Mouse (Mus musculus) liver, adult 2 months (tissue): ENCODE measurements around the gene Cdc6. TPM values are rescaled to one million over a fixed set of nuclear protein-coding genes. Genes with fewer than 3 reads are reported as not detected.

Experiments
- DNase-seq: peaks from one replicate; pipeline ENCODE4 v3.0.0-alpha.2; 2011; ENCODE audit warnings: low read depth, low spot score; ENCODE audit errors: extremely low read depth
- H3K27ac ChIP-seq: fragments of 200-500 bp; replicated peaks from 2 replicates; pipeline ENCODE4 v1.5.1; 2012; ENCODE audit warnings: low read depth, mild to moderate bottlenecking, control low read depth, inconsistent platforms, low read length; ENCODE audit not compliant: insufficient read depth
- H3K27me3 ChIP-seq: fragments of 200-500 bp; 2 replicates; pipeline ENCODE4 v1.6.1; 2012; ENCODE audit warnings: mild to moderate bottlenecking, moderate library complexity, low read length, inconsistent platforms; ENCODE audit not compliant: control insufficient read depth, insufficient read depth
- H3K36me3 ChIP-seq: fragments of 200-500 bp; 2 replicates; pipeline ENCODE4 v1.6.1; 2012; ENCODE audit warnings: low read length, inconsistent platforms; ENCODE audit not compliant: control insufficient read depth, insufficient read depth
- H3K4me1 ChIP-seq: fragments of 200-500 bp; 2 replicates; pipeline ENCODE4 v1.6.1; 2011; ENCODE audit warnings: low read length; ENCODE audit not compliant: control insufficient read depth, insufficient read depth
- H3K4me3 ChIP-seq: fragments of 200-500 bp; 2 replicates; pipeline ENCODE4 v1.5.1; 2011; ENCODE audit warnings: low read depth, mild to moderate bottlenecking, control low read depth, low read length, moderate library complexity; ENCODE audit not compliant: insufficient read depth
- H3K79me2 ChIP-seq: fragments of 200-500 bp; 2 replicates; pipeline ENCODE4 v1.6.1; 2012; ENCODE audit warnings: inconsistent platforms, mild to moderate bottlenecking, low read length, moderate library complexity; ENCODE audit not compliant: control insufficient read depth, insufficient read depth
- H3K9ac ChIP-seq: fragments of 200-500 bp; 2 replicates; pipeline ENCODE4 v1.6.1; 2012; ENCODE audit warnings: low read depth, mild to moderate bottlenecking, control low read depth, inconsistent platforms, low read length
- CTCF ChIP-seq: fragments of 200-500 bp; IDR thresholded peaks from 2 replicates; pipeline ENCODE4 v1.5.1; 2011; ENCODE audit warnings: low read depth, low read length, control low read depth
- POLR2A ChIP-seq: fragments of 200-500 bp; IDR thresholded peaks from 2 replicates; pipeline ENCODE4 v1.6.1; 2011; ENCODE audit warnings: low read length, control low read depth; ENCODE audit not compliant: insufficient read depth; ENCODE audit errors: extremely low read depth
- whole genome bisulfite sequencing: fragments of 180-500 bp; shearing (Covaris S2); methylation state at CpG from one replicate; pipeline ENCODE4 v1.1.7; 2018; 5-methylcytosine and 5-hydroxymethylcytosine counted together
- polyA plus RNA-seq: library from polyadenylated mRNA; depleted of rRNA; stranded (reverse); fragments of >200 nt; gene quantifications from 2 replicates; pipeline ENCODE4 v1.2.3, GENCODE M21; 2012
- total RNA-seq: library from RNA; depleted of rRNA; stranded (reverse); fragments of >200 nt; gene quantifications from 2 replicates; pipeline ENCODE4 v1.2.3, GENCODE M21; 2014

Cdc6 gene
- total and polyA plus RNA-seq, 2 experiments = 0.07 to 0.09 TPM

- 22% methylated on average over 11 of the region's 11 CpGs for WGBS
- H3K27ac ChIP-seq = peak overlapping the region; percentile 78
- H3K4me1 ChIP-seq = peaks cover 61% of the 10 kb centered on the region
- DNase-seq = peak; percentile 75
- TF ChIP-seq POLR2A (no peak), CTCF (no peak)
- H3K9ac ChIP-seq = 0 out of 2 replicates have a peak overlapping the region, but pooled peaks have one; percentile 2
- peaks cover 23% of the 10 kb centered on the region; the same call in 1 of the 2 replicates for H3K79me2 ChIP-seq
- H3K36me3 ChIP-seq = no peaks in the 10 kb centered on the region
- H3K27me3 ChIP-seq = no peaks in the 10 kb centered on the region
- no peak overlapping the region for H3K4me3 ChIP-seq
Observed at GRCm38 (mm10) chr11:98944897-98945604, 37.5 kb downstream of the Cdc6 start.

- WGBS = 13% methylated on average over 3 of the region's 3 CpGs
- TF ChIP-seq POLR2A = no peak
- TF ChIP-seq CTCF = no peak
- Histone ChIP-seq H3K27me3 (no peaks in the 10 kb centered on the region), H3K36me3 (no peaks in the 10 kb centered on the region), H3K4me1 (peaks cover 65% of the 10 kb centered on the region), H3K27ac (peak overlapping the region; percentile 78), H3K9ac (peak overlapping the region; percentile 13; the same call in 1 of the 2 replicates), H3K79me2 (peaks cover 21% of the 10 kb centered on the region; the same call in 1 of the 2 replicates), H3K4me3 (no peak overlapping the region)
- peak; percentile 93 for DNase-seq
Observed at GRCm38 (mm10) chr11:98945605-98945977, 38.0 kb downstream of the Cdc6 start.

GRCm38 (mm10) chr11:98947969-98948569, 40.5 kb downstream of the Cdc6 start:
- peaks cover 67% of the 10 kb centered on the region for H3K4me1 ChIP-seq
- 31% methylated on average over 18 of the region's 18 CpGs for WGBS

GRCm38 (mm10) chr11:98949242-98949957, 41.8 kb downstream of the Cdc6 start:
- no peak for DNase-seq
- no peaks in the 10 kb centered on the region for H3K36me3 ChIP-seq
- peak overlapping the region; percentile 22; the same call in 1 of the 2 replicates for H3K27ac ChIP-seq
- H3K27me3 ChIP-seq = no peaks in the 10 kb centered on the region
- H3K9ac ChIP-seq = no peak overlapping the region; the same call in 1 of the 2 replicates
- no peak overlapping the region for H3K4me3 ChIP-seq
- peaks cover 65% of the 10 kb centered on the region for H3K4me1 ChIP-seq
- no peak for TF ChIP-seq POLR2A
- no peak for TF ChIP-seq CTCF
- 69% methylated on average over 12 of the region's 12 CpGs for WGBS
- H3K79me2 ChIP-seq = peaks cover 14% of the 10 kb centered on the region; the same call in 1 of the 2 replicates

More at GRCm38 (mm10) chr11:98947969-98948569, 40.5 kb downstream of the Cdc6 start:
- DNase-seq = peak; percentile 48
- Histone ChIP-seq H3K36me3 (no peaks in the 10 kb centered on the region), H3K9ac (no peak overlapping the region), H3K4me3 (no peak overlapping the region), H3K79me2 (peaks cover 18% of the 10 kb centered on the region; the same call in 1 of the 2 replicates), H3K27me3 (no peaks in the 10 kb centered on the region), H3K27ac (peak overlapping the region; percentile 35)
- no peak for TF ChIP-seq POLR2A
- TF ChIP-seq CTCF = no peak

- Histone ChIP-seq H3K79me2 (peaks cover 19% of the 10 kb centered on the region; the same call in 1 of the 2 replicates), H3K4me1 (peaks cover 63% of the 10 kb centered on the region), H3K36me3 (no peaks in the 10 kb centered on the region), H3K27me3 (no peaks in the 10 kb centered on the region), H3K9ac (peak overlapping the region; percentile 15; the same call in 1 of the 2 replicates), H3K27ac (0 out of 2 replicates have a peak overlapping the region, but pooled peaks have one; percentile 22), H3K4me3 (no peak overlapping the region)
- no peak for TF ChIP-seq POLR2A
- no peak for TF ChIP-seq CTCF
- 45% methylated on average over 7 of the region's 7 CpGs for WGBS
- peak; percentile 75 for DNase-seq
Observed at GRCm38 (mm10) chr11:98949958-98950460, 42.4 kb downstream of the Cdc6 start.
